Comparison of ENCODE assay signal across 9 mouse cellular contexts in the genomic region with DNA sequence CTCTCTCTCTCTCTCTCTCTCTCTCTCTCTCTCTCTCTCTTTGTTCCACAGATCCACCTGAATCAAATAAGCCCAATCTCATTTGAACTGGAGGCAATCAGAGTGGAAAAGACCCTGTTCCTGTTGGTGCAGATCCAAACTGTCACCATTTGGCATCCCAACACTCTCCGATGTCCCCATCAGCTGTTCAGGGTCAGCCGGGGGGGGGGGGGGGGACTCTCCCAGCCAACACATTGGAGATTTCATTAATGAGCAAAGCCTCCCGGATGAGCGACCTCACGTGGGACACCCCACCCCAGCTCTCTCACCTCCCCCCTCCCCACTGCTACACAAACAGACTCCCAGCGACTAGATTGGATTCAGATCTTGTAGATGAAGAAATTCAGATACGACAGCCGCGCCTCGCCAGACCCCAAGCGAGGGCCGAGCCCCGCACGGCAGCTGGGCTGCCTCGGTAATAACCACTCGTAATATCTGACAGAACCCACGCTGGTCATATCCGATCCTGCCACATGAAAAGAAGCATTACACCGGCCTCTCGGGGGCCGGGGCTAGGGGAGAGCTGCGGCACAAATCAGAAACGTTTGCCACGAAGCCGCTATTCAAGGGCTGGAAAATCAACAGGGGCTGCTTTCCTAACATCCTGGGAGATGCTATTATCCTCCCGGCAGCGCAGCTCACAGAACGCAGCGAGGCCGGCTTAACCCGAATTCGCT.
DNase-seq lines count a peak whose midpoint lies in the region; ATAC-seq and TF ChIP-seq lines count a peak whose summit lies in the region.
"Had no signal": no experiment of that assay in that cellular context is flagged by ENCODE, and none has a peak within 500 bp of the region (broad histone marks: within the 10 kb centered on the region; RNA-seq: fewer than 3 reads in every experiment).

No protein-coding gene starts in this region.

- peak overlapping the region; percentile 7; the same call in 1 of the 2 replicates for H3K27ac ChIP-seq in intestine, embryonic 14.5 days (ENCODE audit: low read depth)
- no peak overlapping the region for H3K27ac ChIP-seq in intestine, postnatal 0 days (ENCODE audit: low read depth, low read length)
- no peak overlapping the region for H3K27ac ChIP-seq in embryonic facial prominence, embryonic 11.5 days (replicated peaks; ENCODE audit: low read depth, low read length)
- peak overlapping the region; percentile 23; the same call in 1 of the 2 replicates for H3K27ac ChIP-seq in hindbrain, embryonic 16.5 days (ENCODE audit: low read depth, low read length)
- peak overlapping the region; percentile 49; the same call in 1 of the 2 replicates for H3K27ac ChIP-seq in neural tube, embryonic 11.5 days (ENCODE audit: low read depth, low read length)
- H3K27ac ChIP-seq in cerebellum, adult 2 months (ENCODE audit: insufficient read depth, low read length): no peak overlapping the region

- H3K4me2 ChIP-seq in intestine, embryonic 14.5 days (ENCODE audit: low read length): peak overlapping the region; percentile 26; the same call in 1 of the 2 replicates
- H3K4me2 ChIP-seq in intestine, postnatal 0 days (replicated peaks; ENCODE audit: low read depth): no peak overlapping the region
- peak overlapping the region; percentile 39; the same call in 1 of the 2 replicates for H3K4me2 ChIP-seq in embryonic facial prominence, embryonic 11.5 days (ENCODE audit: low read depth, low read length)
- H3K4me2 ChIP-seq in hindbrain, embryonic 16.5 days (ENCODE audit: low read length): peak overlapping the region; percentile 47
- H3K4me2 ChIP-seq in neural tube, embryonic 11.5 days (ENCODE audit: low read depth): peak overlapping the region; percentile 25; the same call in 1 of the 2 replicates

- DNase-seq in intestine, embryonic 14.5 days (ENCODE audit: low spot score): peak; percentile 53
- peak; percentile 27 for DNase-seq in embryonic facial prominence, embryonic 11.5 days (ENCODE audit: low spot score)
- peak; percentile 50 for DNase-seq in neural tube, embryonic 11.5 days (ENCODE audit: low spot score)
- no peak for DNase-seq in right cerebral cortex, postnatal 4 days
- no peak for DNase-seq in cerebellum, adult 2 months
- no peak for DNase-seq in adrenal gland, postnatal 4 days (ENCODE audit: low spot score in 2 of 2)
- DNase-seq: adrenal gland, postnatal 10 days had no signal

- no peaks in the 10 kb centered on the region for H3K9me3 ChIP-seq in intestine, embryonic 14.5 days (ENCODE audit: control insufficient read depth, low read length)
- no peaks in the 10 kb centered on the region for H3K9me3 ChIP-seq in intestine, postnatal 0 days (ENCODE audit: control insufficient read depth)
- no peaks in the 10 kb centered on the region for H3K9me3 ChIP-seq in embryonic facial prominence, embryonic 11.5 days (replicated peaks; ENCODE audit: control insufficient read depth, low read length)
- no peaks in the 10 kb centered on the region for H3K9me3 ChIP-seq in hindbrain, embryonic 16.5 days (ENCODE audit: control insufficient read depth, low read length)
- no peaks in the 10 kb centered on the region for H3K9me3 ChIP-seq in neural tube, embryonic 11.5 days (ENCODE audit: control insufficient read depth, low read length)

- TF ChIP-seq CTCF in intestine, postnatal 0 days (IDR thresholded peaks at IDR 0.05; ENCODE audit: low read depth): no peak
- TF ChIP-seq CTCF in cerebellum, adult 2 months (IDR thresholded peaks at IDR 0.05; ENCODE audit: borderline replicate concordance, insufficient read depth, low read depth, low read length): no peak

- H3K4me3 ChIP-seq in intestine, embryonic 14.5 days (ENCODE audit: low read depth, low read length): no peak overlapping the region
- H3K4me3 ChIP-seq in intestine, postnatal 0 days (ENCODE audit: low read depth, low read length): no peak overlapping the region
- no peak overlapping the region for H3K4me3 ChIP-seq in embryonic facial prominence, embryonic 11.5 days (ENCODE audit: low read depth, low read length)
- H3K4me3 ChIP-seq in hindbrain, embryonic 16.5 days (ENCODE audit: low read length): no peak overlapping the region
- no peak overlapping the region for H3K4me3 ChIP-seq in neural tube, embryonic 11.5 days (ENCODE audit: low read depth, low read length)
- no peak overlapping the region for H3K4me3 ChIP-seq in cerebellum, adult 2 months (replicated peaks; ENCODE audit: insufficient read depth, low read depth, low read length)

- 0 out of 2 replicates have a peak, but pooled peaks have one; percentile 32 for ATAC-seq in intestine, embryonic 14.5 days (replicated peaks; ENCODE audit: low FRiP score, low TSS enrichment, low read depth)
- ATAC-seq in intestine, postnatal 0 days: no peak
- ATAC-seq in embryonic facial prominence, embryonic 11.5 days (replicated peaks; ENCODE audit: insufficient number of reproducible peaks, low FRiP score, low TSS enrichment, low read depth): no peak
- ATAC-seq in hindbrain, embryonic 16.5 days: peak; percentile 29; the same call in 1 of the 2 replicates
- peak; percentile 18; the same call in 1 of the 2 replicates for ATAC-seq in neural tube, embryonic 11.5 days (ENCODE audit: insufficient read depth, low FRiP score, low TSS enrichment)

- peaks cover 19% of the 10 kb centered on the region; the same call in 1 of the 2 replicates for H3K27me3 ChIP-seq in intestine, embryonic 14.5 days (replicated peaks; ENCODE audit: control insufficient read depth, insufficient read depth, low read length)
- H3K27me3 ChIP-seq in intestine, postnatal 0 days (replicated peaks; ENCODE audit: control insufficient read depth, insufficient read depth, low read length): peaks cover 11% of the 10 kb centered on the region; the same call in 1 of the 2 replicates
- no peaks in the 10 kb centered on the region; the same call in none of the 2 replicates for H3K27me3 ChIP-seq in embryonic facial prominence, embryonic 11.5 days (ENCODE audit: control insufficient read depth, insufficient read depth, low read length)
- peaks cover 3% of the 10 kb centered on the region; the same call in 1 of the 2 replicates for H3K27me3 ChIP-seq in hindbrain, embryonic 16.5 days (replicated peaks; ENCODE audit: control insufficient read depth, insufficient read depth, low read length)
- H3K27me3 ChIP-seq in neural tube, embryonic 11.5 days (ENCODE audit: control insufficient read depth, insufficient read depth, low read length): no peaks in the 10 kb centered on the region
- no peaks in the 10 kb centered on the region for H3K27me3 ChIP-seq in cerebellum, adult 2 months (ENCODE audit: control insufficient read depth, insufficient read depth, low read length)

- H3K9ac ChIP-seq in intestine, embryonic 14.5 days (ENCODE audit: low read length): no peak overlapping the region
- H3K9ac ChIP-seq in intestine, postnatal 0 days (ENCODE audit: low read depth, low read length): no peak overlapping the region
- H3K9ac ChIP-seq in embryonic facial prominence, embryonic 11.5 days (replicated peaks; ENCODE audit: low read length): 0 out of 2 replicates have a peak overlapping the region, but pooled peaks have one; percentile 13
- H3K9ac ChIP-seq in hindbrain, embryonic 16.5 days (ENCODE audit: low read depth, low read length): peak overlapping the region; percentile 47
- peak overlapping the region; percentile 22; the same call in 1 of the 2 replicates for H3K9ac ChIP-seq in neural tube, embryonic 11.5 days (ENCODE audit: low read length)

- WGBS in intestine, embryonic 14.5 days: 27% methylated on average over 30 of the region's 32 CpGs
- 39% methylated on average over 31 of the region's 32 CpGs for WGBS in intestine, postnatal 0 days
- WGBS in embryonic facial prominence, embryonic 11.5 days: 25% methylated on average over 32 of the region's 32 CpGs
- WGBS in hindbrain, embryonic 16.5 days: 23% methylated on average over 29 of the region's 32 CpGs
- 20% methylated on average over 27 of the region's 32 CpGs for WGBS in neural tube, embryonic 11.5 days
- 36% methylated on average over 32 of the region's 32 CpGs for WGBS in cerebellum, adult 2 months

- H3K4me1 ChIP-seq in intestine, embryonic 14.5 days (replicated peaks; ENCODE audit: control insufficient read depth, insufficient read depth, low read length): peaks cover 9% of the 10 kb centered on the region; the same call in 1 of the 2 replicates
- no peaks in the 10 kb centered on the region for H3K4me1 ChIP-seq in intestine, postnatal 0 days (replicated peaks; ENCODE audit: control insufficient read depth, insufficient read depth, low read length)
- peaks cover 2% of the 10 kb centered on the region; the same call in 1 of the 2 replicates for H3K4me1 ChIP-seq in embryonic facial prominence, embryonic 11.5 days (ENCODE audit: control insufficient read depth, insufficient read depth, low read length)
- H3K4me1 ChIP-seq in hindbrain, embryonic 16.5 days (ENCODE audit: control insufficient read depth, insufficient read depth, low read depth, low read length): peaks cover 11% of the 10 kb centered on the region; the same call in 1 of the 2 replicates
- H3K4me1 ChIP-seq in neural tube, embryonic 11.5 days (ENCODE audit: control insufficient read depth, insufficient read depth, low read length): no peaks in the 10 kb centered on the region; the same call in 1 of the 2 replicates
- H3K4me1 ChIP-seq in cerebellum, adult 2 months (ENCODE audit: control insufficient read depth, insufficient read depth, low read length): no peaks in the 10 kb centered on the region

- H3K36me3 ChIP-seq in intestine, embryonic 14.5 days (ENCODE audit: control insufficient read depth, insufficient read depth, low read length): no peaks in the 10 kb centered on the region
- no peaks in the 10 kb centered on the region for H3K36me3 ChIP-seq in intestine, postnatal 0 days (ENCODE audit: control insufficient read depth, insufficient read depth)
- no peaks in the 10 kb centered on the region for H3K36me3 ChIP-seq in embryonic facial prominence, embryonic 11.5 days (replicated peaks; ENCODE audit: control insufficient read depth, insufficient read depth, low read depth, low read length)
- H3K36me3 ChIP-seq in hindbrain, embryonic 16.5 days (ENCODE audit: control insufficient read depth, insufficient read depth, low read length): no peaks in the 10 kb centered on the region
- no peaks in the 10 kb centered on the region for H3K36me3 ChIP-seq in neural tube, embryonic 11.5 days (ENCODE audit: control insufficient read depth, insufficient read depth, low read length)

- TF ChIP-seq POLR2A in cerebellum, adult 2 months (IDR thresholded peaks at IDR 0.05; ENCODE audit: borderline replicate concordance, insufficient read depth, low read length): no peak

Comparison
In these comparisons a context has a peak if more than half of its experiments do, and no peak if none do; other contexts are left out.
1. ATAC-seq: peak in intestine, embryonic 14.5 days (single experiment), hindbrain, embryonic 16.5 days (single experiment) and neural tube, embryonic 11.5 days (single experiment); none in intestine, postnatal 0 days (single experiment) and embryonic facial prominence, embryonic 11.5 days (single experiment).
2. H3K27ac ChIP-seq: peak in intestine, embryonic 14.5 days (single experiment), hindbrain, embryonic 16.5 days (single experiment) and neural tube, embryonic 11.5 days (single experiment); none in intestine, postnatal 0 days (single experiment), embryonic facial prominence, embryonic 11.5 days (single experiment) and cerebellum, adult 2 months (single experiment).
3. DNase-seq: peak in intestine, embryonic 14.5 days (single experiment), embryonic facial prominence, embryonic 11.5 days (single experiment) and neural tube, embryonic 11.5 days (single experiment); none in right cerebral cortex, postnatal 4 days (single experiment), cerebellum, adult 2 months (0 of 2) and adrenal gland, postnatal 4 days (0 of 2).
4. H3K9ac ChIP-seq: peak in embryonic facial prominence, embryonic 11.5 days (single experiment), hindbrain, embryonic 16.5 days (single experiment) and neural tube, embryonic 11.5 days (single experiment); none in intestine, embryonic 14.5 days (single experiment) and intestine, postnatal 0 days (single experiment).